Mouse (Mus musculus) G1E (cell line): ENCODE data around the gene Aimp2.

Experiments
- CTCF ChIP-seq: IDR thresholded peaks from 2 replicates; pipeline ENCODE4 v1.5.1; 2012; ENCODE audit warnings: low read depth, low read length, inconsistent platforms, mixed read lengths
- GATA1 ChIP-seq: IDR thresholded peaks from 2 replicates; pipeline ENCODE4 v1.6.1; 2012; ENCODE audit warnings: borderline replicate concordance, low read length, inconsistent platforms, mixed read lengths
- GATA2 ChIP-seq: IDR thresholded peaks from 2 replicates; pipeline ENCODE4 v1.6.1; 2012; ENCODE audit warnings: low read depth, low read length, inconsistent platforms, borderline replicate concordance

DNA sequence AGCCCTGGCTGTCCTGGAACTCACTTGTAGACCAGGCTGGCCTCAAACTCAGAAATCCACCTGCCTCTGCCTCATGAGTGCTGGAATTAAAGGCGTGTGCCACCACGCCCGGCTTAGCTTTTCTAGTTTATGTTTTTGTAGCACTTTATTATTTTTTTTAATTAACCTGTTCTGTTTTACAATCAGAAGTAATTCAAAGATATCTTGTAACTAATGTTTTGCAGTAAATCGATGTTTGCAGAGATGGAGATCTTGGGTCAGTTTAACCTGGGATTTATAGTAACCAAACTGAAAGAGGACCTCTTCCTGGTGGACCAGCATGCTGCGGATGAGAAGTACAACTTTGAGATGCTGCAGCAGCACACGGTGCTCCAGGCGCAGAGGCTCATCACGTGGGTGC lies 18.2 kb upstream of the Aimp2 start, which contains the start of gene Gm42421:
- no peak for TF ChIP-seq GATA1
- no peak for TF ChIP-seq CTCF
- TF ChIP-seq GATA2, result no peak
